In genomic region chr7:58800916-58801315, GRCm38 (mm10) we compare ENCODE assay signal across 17 mouse cellular contexts.
DNase-seq lines count a peak whose midpoint lies in the region; ATAC-seq and TF ChIP-seq lines count a peak whose summit lies in the region.
"Had no signal": no experiment of that assay in that cellular context is flagged by ENCODE, and none has a peak within 500 bp of the region (broad histone marks: within the 10 kb centered on the region; RNA-seq: fewer than 3 reads in every experiment).

No protein-coding gene starts in this region.

- 0 out of 2 replicates have a peak, but pooled peaks have one; percentile 23 for ATAC-seq in forebrain, postnatal 0 days
- no peak for ATAC-seq in forebrain, embryonic 15.5 days (replicated peaks)
- ATAC-seq in stomach, postnatal 0 days (ENCODE audit: low FRiP score, low TSS enrichment), result no peak
- ATAC-seq: inflammation-experienced regulatory T-cells, adult 6 months; midbrain, embryonic 16.5 days had no signal

- no peak overlapping the region for H3K27ac ChIP-seq in forebrain, postnatal 0 days (ENCODE audit: low read depth, low read length)
- H3K27ac ChIP-seq in forebrain, embryonic 15.5 days (replicated peaks), result no peak overlapping the region
- no peak overlapping the region for H3K27ac ChIP-seq in stomach, postnatal 0 days (replicated peaks)
- H3K27ac ChIP-seq: liver, embryonic 13.5 days had no signal

- no peaks in the 10 kb centered on the region for H3K27me3 ChIP-seq in forebrain, postnatal 0 days (ENCODE audit: insufficient read depth, low read length)
- H3K27me3 ChIP-seq in forebrain, embryonic 15.5 days, result no peaks in the 10 kb centered on the region
- H3K27me3 ChIP-seq in stomach, postnatal 0 days (ENCODE audit: control insufficient read depth, insufficient read depth, low read length), result no peaks in the 10 kb centered on the region
- H3K27me3 ChIP-seq: liver, embryonic 13.5 days had no signal

- WGBS in forebrain, postnatal 0 days, result 78% methylated on average over 7 of the region's 7 CpGs
- 85% methylated on average over 7 of the region's 7 CpGs for WGBS in forebrain, embryonic 15.5 days
- WGBS in stomach, postnatal 0 days, result 66% methylated on average over 7 of the region's 7 CpGs

- H3K36me3 ChIP-seq in forebrain, postnatal 0 days (ENCODE audit: insufficient read depth), result no peaks in the 10 kb centered on the region
- H3K36me3 ChIP-seq in forebrain, embryonic 15.5 days, result no peaks in the 10 kb centered on the region
- no peaks in the 10 kb centered on the region for H3K36me3 ChIP-seq in stomach, postnatal 0 days (ENCODE audit: control insufficient read depth, insufficient read depth, low read length)
- H3K36me3 ChIP-seq: liver, embryonic 13.5 days had no signal

- DNase-seq in forebrain, postnatal 0 days, result no peak
- DNase-seq in kidney, postnatal 14 days, result peak; percentile 4
- no peak for DNase-seq in kidney, postnatal 25 days
- peak; percentile 96 for DNase-seq in 3T3-L1 (ENCODE audit: low read depth, low spot score)
- DNase-seq in adrenal gland, postnatal 14 days, result peak; percentile 60
- no peak for DNase-seq in stomach, postnatal 0 days (ENCODE audit: low spot score)
- DNase-seq in spleen, postnatal 10 days (ENCODE audit: low spot score in 2 of 2), result no peak
- DNase-seq: B cell, adult 2 months; cerebellum, postnatal 10 days; heart, postnatal 14 days; left cerebral cortex, postnatal 4 days; liver, embryonic 13.5 days; thymus, postnatal 14 days had no signal

- H3K4me1 ChIP-seq in forebrain, postnatal 0 days (ENCODE audit: insufficient read depth), result no peaks in the 10 kb centered on the region
- H3K4me1 ChIP-seq in forebrain, embryonic 15.5 days, result no peaks in the 10 kb centered on the region
- no peaks in the 10 kb centered on the region for H3K4me1 ChIP-seq in stomach, postnatal 0 days (replicated peaks; ENCODE audit: control insufficient read depth, insufficient read depth)
- H3K4me1 ChIP-seq: liver, embryonic 13.5 days had no signal

- H3K4me2 ChIP-seq in forebrain, postnatal 0 days (ENCODE audit: low read depth), result no peak overlapping the region
- no peak overlapping the region for H3K4me2 ChIP-seq in forebrain, embryonic 15.5 days (replicated peaks)
- no peak overlapping the region for H3K4me2 ChIP-seq in stomach, postnatal 0 days (replicated peaks; ENCODE audit: low read depth)
- H3K4me2 ChIP-seq: liver, embryonic 13.5 days had no signal

- no peak for TF ChIP-seq CTCF in forebrain, postnatal 0 days (IDR thresholded peaks at IDR 0.05; ENCODE audit: low read depth)
- no peak for TF ChIP-seq CTCF in stomach, postnatal 0 days (IDR thresholded peaks at IDR 0.05; ENCODE audit: low read depth)

- no peak overlapping the region for H3K4me3 ChIP-seq in forebrain, postnatal 0 days (ENCODE audit: low read depth, low read length)
- H3K4me3 ChIP-seq in forebrain, embryonic 15.5 days, result no peak overlapping the region
- no peak overlapping the region for H3K4me3 ChIP-seq in stomach, postnatal 0 days (ENCODE audit: low read depth, low read length)
- H3K4me3 ChIP-seq: erythroblast, embryonic 14.5 days; liver, embryonic 13.5 days had no signal

- no peak overlapping the region for H3K9ac ChIP-seq in forebrain, postnatal 0 days
- H3K9ac ChIP-seq in forebrain, embryonic 15.5 days (replicated peaks), result no peak overlapping the region
- no peak overlapping the region for H3K9ac ChIP-seq in stomach, postnatal 0 days (ENCODE audit: low read length)
- H3K9ac ChIP-seq: liver, embryonic 13.5 days had no signal

- no peak for TF ChIP-seq EP300 in stomach, postnatal 0 days (optimal IDR thresholded peaks at IDR 0.05)

- H3K9me3 ChIP-seq in forebrain, postnatal 0 days (ENCODE audit: low read length), result no peaks in the 10 kb centered on the region
- no peaks in the 10 kb centered on the region for H3K9me3 ChIP-seq in forebrain, embryonic 15.5 days
- no peaks in the 10 kb centered on the region for H3K9me3 ChIP-seq in stomach, postnatal 0 days (ENCODE audit: control insufficient read depth, low read length)
- H3K9me3 ChIP-seq: liver, embryonic 13.5 days had no signal

Comparison
In these comparisons a context has a peak if more than half of its experiments do, and no peak if none do; other contexts are left out.
1. DNase-seq: peak in kidney, postnatal 14 days (single experiment), 3T3-L1 (single experiment) and adrenal gland, postnatal 14 days (single experiment); none in forebrain, postnatal 0 days (single experiment), kidney, postnatal 25 days (0 of 2), stomach, postnatal 0 days (single experiment) and spleen, postnatal 10 days (0 of 2).